Mouse (Mus musculus): ENCODE data around the gene Cnbd2. TPM values are rescaled to one million over a fixed set of nuclear protein-coding genes. Genes with fewer than 3 reads are reported as not detected.

Cnbd2 gene
- 0.23 and 1.4 TPM in 2 replicates for polyA plus RNA-seq (2012)

- TF ChIP-seq GATA1 (IDR thresholded peaks at IDR 0.05; ENCODE audit: low read length) = no peak
Measured at GRCm38 (mm10) chr2:156312297-156312897, at the start of gene Cnbd2, which contains the start of gene Scand1. Cnbd2 (plus strand) TSS chr2:156312299. Scand1 (minus strand) TSS chr2:156312704.

DNA sequence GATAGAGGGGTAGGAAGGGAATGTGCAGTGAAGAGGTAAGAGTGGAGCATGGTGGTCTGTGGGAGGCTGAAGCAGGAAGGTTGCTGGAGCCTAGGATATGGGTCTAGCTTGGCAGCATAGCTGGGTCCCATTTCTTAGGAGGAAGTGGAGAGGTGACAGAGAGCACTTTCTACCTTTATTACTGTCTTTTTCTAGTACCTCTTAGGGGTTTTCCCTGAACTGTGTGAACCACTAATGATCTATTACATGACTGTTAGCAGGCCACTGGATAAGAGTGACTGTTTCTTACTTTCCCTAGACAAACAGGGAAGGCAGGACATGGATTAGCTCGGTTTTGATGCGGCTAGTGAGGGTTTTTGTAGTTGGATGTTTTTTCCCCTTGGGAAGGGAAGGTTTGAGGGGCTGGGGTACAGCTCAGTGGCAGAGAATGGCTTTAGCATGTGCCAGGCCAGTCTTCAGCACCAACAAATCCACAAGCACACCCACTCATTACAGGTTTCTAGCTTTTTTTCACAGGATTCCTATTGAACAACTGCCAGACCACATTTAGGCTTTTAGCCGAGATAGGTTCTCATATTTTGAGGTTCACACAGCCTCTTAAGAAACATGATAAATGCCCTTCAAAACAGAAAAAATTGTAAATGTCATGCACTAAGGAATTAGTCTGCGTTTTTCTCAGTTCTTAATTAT lies 48.8 kb upstream of the Cnbd2 start:
- TF ChIP-seq GATA1 (IDR thresholded peaks at IDR 0.05; ENCODE audit: low read length) = no peak

- TF ChIP-seq GATA1 (IDR thresholded peaks at IDR 0.05; ENCODE audit: low read length) = no peak
Measured at GRCm38 (mm10) chr2:156267636-156268035, 44.5 kb upstream of the Cnbd2 start.

DNA sequence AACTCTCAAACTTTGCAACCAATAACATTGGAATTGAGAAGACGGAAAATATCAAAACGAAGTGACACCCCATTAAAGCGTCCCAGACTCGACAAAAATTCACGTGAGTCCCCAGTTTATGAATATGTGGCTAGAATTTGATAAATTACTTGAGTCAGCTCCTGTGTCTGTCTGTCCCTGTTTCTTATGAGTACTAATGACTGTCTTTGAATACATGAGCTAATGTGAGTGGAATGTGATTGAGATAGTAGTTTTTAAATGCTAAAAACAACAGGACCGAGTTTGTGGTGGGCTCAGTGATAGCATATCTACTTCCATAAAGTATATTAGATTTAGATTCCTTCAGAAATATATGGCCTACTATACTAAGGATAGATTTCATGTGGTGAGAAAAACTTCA lies 39.5 kb upstream of the Cnbd2 start:
- no peak for TF ChIP-seq GATA1 (IDR thresholded peaks at IDR 0.05; ENCODE audit: low read length)

GRCm38 (mm10) chr2:156278226-156279017 lies 33.7 kb upstream of the Cnbd2 start:
- no peak for TF ChIP-seq GATA1 (IDR thresholded peaks at IDR 0.05; ENCODE audit: low read length)

- no peak for TF ChIP-seq GATA1 (IDR thresholded peaks at IDR 0.05; ENCODE audit: low read length)
Measured at GRCm38 (mm10) chr2:156281227-156281626, 30.9 kb upstream of the Cnbd2 start.

GRCm38 (mm10) chr2:156285161-156285560 lies 26.9 kb upstream of the Cnbd2 start:
- TF ChIP-seq GATA1 (IDR thresholded peaks at IDR 0.05; ENCODE audit: low read length) = no peak

GRCm38 (mm10) chr2:156286733-156287132 lies 25.4 kb upstream of the Cnbd2 start:
- TF ChIP-seq GATA1 (IDR thresholded peaks at IDR 0.05; ENCODE audit: low read length) = no peak

DNA sequence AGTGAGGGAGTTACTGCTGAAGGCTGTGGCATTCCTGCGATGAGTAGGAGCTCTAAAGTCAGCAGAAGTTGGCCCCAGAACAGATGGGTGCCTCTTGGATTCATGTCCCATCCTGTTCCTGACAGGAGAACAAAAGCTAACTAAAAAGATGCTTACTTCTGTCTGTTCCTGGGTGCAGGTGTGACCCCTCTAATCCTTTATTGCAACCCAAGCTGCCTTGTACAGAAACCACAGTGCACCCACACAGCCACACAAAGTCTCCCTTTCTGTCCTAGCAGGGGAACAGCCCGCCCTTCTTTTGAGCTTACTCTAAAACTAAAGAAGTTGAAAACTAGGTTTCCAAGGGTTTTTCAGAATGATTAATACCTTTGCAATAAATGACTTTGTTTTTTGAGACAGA lies 23.9 kb upstream of the Cnbd2 start:
- no peak for TF ChIP-seq GATA1 (IDR thresholded peaks at IDR 0.05; ENCODE audit: low read length)

DNA sequence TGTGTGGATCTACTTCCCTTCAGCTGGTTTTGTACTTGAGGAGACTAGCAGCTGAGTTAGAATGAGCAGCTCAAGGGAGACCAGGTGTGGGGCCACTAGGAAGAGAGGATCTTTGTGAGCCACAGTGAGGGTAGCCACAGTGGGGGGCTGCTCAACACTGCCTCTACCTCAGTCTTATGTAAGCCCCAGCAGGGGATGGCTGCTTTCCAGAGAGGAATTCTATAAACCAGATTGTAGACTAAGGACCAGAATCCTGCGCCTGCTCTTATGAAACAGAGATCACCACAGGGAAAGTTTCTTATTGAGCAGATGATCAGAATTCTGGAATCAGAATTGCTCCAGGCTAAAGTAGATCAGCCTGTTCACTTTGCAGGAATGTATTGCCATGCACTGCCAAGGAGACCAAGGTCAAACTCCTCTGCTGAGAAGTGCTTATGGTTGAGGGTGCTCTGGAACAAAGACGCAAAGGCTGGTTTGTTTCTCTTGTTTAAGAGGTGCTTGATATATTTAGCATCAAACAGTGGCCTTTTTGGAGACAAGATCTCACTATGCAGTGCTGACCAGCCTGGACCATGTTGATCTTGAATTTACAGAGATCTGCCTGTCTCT lies 22.4 kb upstream of the Cnbd2 start:
- no peak for TF ChIP-seq GATA1 (IDR thresholded peaks at IDR 0.05; ENCODE audit: low read length)

- TF ChIP-seq GATA1 (IDR thresholded peaks at IDR 0.05; ENCODE audit: low read length) = no peak
Measured at GRCm38 (mm10) chr2:156291998-156292397, 20.1 kb upstream of the Cnbd2 start.

- TF ChIP-seq GATA1 (IDR thresholded peaks at IDR 0.05; ENCODE audit: low read length) = no peak
Measured at GRCm38 (mm10) chr2:156295601-156296063, 16.5 kb upstream of the Cnbd2 start.

- TF ChIP-seq GATA1 (IDR thresholded peaks at IDR 0.05; ENCODE audit: low read length) = no peak
Measured at GRCm38 (mm10) chr2:156296190-156296589, 15.9 kb upstream of the Cnbd2 start.

DNA sequence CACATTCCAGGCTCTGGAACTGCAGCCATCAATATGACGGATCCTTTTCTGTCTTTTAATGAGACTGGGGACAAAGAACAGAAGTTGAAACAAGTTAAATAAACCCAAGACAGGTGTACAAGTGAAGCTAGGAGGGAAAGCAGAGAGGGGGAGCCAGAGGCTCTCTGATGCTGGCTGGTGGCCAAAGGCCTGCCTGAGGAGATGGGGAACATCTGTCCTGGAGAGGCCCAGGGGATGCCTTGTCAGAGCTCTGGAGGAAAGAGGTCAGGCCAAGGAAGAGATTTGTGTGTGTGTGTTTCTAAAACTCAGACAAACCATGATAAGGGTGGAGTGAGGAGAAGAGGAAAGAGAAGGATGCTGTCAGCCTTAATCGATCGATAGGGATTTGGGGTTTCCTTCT lies 14.4 kb upstream of the Cnbd2 start:
- TF ChIP-seq GATA1 (IDR thresholded peaks at IDR 0.05; ENCODE audit: low read length) = no peak

DNA sequence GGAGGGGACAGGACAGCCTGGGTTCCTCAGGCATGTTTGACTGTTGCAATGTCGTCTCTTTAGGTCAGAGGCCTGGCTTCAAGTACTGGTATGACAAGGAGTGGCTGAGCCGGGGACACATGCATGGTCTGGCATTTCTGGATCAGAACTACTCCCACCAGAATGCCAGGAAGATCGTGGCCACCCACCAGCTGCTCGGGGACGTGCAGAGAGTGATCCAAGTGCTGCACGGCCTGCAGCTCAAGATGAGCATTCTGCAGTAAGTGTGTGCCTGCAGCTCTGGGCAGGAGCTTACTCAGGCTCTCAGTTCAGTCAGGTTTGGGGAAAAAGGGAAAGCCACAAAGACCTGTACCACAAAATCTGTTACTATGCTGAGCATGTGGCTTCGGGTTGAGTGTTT lies 13.6 kb upstream of the Cnbd2 start:
- no peak for TF ChIP-seq GATA1 (IDR thresholded peaks at IDR 0.05; ENCODE audit: low read length)

- peak; percentile 75 for TF ChIP-seq GATA1 (IDR thresholded peaks at IDR 0.05; ENCODE audit: low read length)
Measured at GRCm38 (mm10) chr2:156302063-156302462, 10.0 kb upstream of the Cnbd2 start.
